Mouse (Mus musculus) ES-Bruce4 (cell line): ENCODE measurements around the gene Tex14.

Experiments used
- EP300 ChIP-seq: IDR thresholded peaks from 2 replicates; pipeline ENCODE4 v1.6.1; 2011; ENCODE audit warnings: low read depth, low read length; ENCODE audit not compliant: insufficient read depth
- POLR2A ChIP-seq: IDR thresholded peaks from one replicate; pipeline ENCODE4 v1.8.1; 2011; ENCODE audit warnings: low read length; ENCODE audit not compliant: insufficient read depth

- TF ChIP-seq POLR2A, result no peak
- TF ChIP-seq EP300, result no peak
Measured at GRCm38 (mm10) chr11:87446159-87446558, 41.3 kb downstream of the Tex14 start.
